Mouse (Mus musculus): ENCODE data around the gene Gm10392.

Gm10392 gene

DNA sequence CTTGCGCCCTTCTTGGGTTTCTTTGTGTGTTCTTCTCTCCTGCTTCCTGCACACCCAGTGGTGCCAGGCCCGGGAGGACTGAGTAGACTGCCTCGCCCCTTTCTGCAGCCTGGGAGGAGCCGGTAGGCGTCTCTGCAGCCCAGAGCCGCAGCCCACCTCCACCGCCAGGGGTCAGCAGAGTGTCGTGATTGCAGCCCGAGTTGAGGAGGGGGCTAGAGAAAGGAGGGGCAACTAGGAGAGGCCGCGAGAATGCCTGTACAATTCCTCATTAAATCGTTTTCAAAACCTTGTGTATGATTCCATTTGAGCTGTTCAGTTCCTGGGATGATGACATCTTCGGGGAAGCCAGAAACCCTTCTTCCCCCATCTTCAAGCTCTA lies 27.9 kb downstream of the Gm10392 start:
- peak; percentile 99 for DNase-seq

DNA sequence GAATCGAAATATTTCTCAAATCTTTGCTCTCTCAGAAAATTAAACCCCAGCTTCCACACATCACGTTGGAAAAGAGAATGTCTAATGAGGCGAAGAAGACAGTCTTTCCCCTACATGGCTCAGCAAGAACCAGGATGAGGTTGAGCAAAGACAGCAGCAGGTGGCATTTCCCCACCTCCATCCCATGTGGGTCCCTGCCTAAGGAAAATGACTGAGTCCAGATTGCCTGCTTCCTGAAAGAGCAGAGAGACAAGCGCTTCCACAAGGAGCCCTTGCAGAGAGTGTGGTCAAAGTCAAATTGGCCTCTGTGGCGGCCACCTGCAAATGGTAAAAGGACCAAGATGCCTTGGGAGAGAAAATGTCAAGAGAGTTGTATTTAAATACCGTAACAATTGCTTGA lies 28.5 kb downstream of the Gm10392 start:
- peak; percentile 88 for DNase-seq

DNA sequence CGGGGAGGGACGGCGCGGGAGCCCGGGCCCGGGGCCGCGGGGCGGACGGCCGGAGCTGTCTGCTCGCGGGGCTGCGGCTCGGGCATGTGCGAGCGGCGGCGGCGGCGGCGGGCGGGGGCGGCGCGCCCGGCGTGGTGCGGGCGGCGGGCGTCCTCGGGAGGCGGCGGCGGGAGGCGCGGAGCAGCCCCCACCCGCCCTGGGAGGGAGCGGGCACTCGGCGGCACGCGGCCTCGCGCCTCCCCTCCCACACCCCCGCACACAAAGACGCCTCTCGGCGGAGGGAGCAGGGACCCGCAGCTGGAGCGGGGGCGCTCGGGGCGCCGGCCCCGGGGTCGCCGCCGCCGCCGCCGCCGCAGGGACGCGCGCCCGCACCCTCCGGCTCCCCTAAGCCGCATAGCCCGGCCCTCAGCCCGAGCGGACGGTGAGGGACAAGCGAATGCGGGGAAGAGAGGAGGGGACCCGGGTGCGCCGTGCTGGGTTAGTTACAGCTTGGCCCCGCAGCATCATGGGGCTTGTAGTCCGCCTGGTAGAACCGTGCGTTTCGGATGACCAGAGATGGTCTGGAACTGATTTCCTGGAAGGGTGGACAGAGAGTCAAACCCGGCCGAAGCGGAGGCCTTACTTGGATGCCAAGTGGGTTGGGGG lies 29.3 kb downstream of the Gm10392 start, which contains the start of gene Ankrd13b:
Gene Ankrd13b, minus strand, starts transcription at position 88 of the 645 bp plus-strand sequence.
- DNase-seq = peak; percentile 98

DNA sequence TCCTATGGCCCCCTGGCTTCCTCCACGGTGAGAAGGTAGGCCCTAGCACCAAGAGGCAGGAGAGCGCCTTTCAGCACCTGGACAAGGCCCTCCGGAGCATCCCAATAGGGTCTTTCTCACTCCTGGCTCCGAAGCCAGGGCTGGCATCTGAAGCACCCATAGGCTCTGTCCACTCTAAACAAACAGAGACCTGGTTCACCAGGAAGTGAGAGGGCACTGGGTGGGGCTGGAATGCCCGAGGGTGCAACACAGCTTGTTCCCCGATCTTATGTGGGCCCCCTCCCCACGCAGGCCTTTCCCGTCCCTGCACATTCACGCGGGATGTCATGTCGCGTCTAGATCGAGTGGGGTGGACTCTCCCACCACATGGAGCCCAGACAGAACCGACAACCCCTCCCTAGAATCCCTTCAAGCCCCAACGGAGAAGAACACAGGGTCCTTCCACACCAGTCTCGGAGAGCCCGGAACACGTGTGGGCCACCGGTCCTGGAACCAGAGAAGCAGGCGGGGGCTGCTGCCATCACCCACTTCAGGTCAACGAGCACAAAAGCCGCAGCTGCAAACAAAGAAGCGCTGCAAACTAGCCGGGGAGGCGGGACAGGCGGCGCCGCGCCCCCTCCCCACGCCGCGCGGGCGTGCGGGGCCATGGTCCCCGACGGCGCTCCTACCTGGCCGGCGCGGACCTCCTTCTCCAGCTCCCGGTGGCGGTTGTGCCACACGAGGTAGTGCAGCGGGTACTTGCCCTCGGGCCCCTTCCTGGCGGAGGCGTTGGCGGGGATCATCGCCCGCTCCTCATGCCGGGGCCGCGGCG lies 30.0 kb downstream of the Gm10392 start:
- DNase-seq = peak; percentile 96

DNA sequence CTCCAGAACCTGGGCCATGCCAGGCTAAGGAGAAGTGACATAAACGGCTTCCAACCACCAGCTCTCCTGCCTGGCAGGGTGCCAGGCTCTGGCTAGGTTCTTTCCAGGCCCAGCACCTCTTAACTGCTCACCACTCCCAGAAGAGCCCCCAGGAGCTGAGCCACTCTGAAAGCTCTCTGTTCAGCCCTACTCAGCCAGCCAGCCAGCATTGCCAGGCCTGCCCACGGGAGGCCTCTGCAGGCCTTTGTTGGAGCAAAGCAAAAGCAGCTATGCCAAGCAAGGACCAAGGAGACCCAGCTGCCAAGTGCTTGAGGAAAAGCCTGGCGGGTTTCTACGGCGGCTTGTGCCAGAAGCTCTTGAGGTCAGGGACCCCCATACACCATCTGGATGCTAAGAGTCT lies 32.2 kb downstream of the Gm10392 start:
- DNase-seq = peak; percentile 89

DNA sequence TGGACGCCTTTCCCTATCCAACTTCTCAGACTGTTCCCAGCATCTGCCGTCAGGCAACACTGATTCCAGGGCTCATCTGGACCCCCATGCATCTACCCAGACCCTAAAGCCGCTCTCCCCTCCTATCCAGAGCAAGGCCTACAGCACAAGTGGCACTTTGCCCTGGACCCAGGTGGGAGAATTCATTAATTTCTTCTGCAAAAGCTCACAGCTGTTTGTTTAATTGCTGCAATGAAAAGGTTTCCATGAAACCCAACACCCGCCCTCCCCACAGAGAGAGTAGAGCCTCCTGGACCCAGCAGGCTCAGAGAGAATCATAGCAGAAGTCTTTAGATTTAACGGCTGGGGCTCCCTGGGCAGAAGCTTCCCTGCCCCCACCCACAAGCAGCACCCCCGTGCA lies 33.8 kb downstream of the Gm10392 start:
- no peak for DNase-seq

DNA sequence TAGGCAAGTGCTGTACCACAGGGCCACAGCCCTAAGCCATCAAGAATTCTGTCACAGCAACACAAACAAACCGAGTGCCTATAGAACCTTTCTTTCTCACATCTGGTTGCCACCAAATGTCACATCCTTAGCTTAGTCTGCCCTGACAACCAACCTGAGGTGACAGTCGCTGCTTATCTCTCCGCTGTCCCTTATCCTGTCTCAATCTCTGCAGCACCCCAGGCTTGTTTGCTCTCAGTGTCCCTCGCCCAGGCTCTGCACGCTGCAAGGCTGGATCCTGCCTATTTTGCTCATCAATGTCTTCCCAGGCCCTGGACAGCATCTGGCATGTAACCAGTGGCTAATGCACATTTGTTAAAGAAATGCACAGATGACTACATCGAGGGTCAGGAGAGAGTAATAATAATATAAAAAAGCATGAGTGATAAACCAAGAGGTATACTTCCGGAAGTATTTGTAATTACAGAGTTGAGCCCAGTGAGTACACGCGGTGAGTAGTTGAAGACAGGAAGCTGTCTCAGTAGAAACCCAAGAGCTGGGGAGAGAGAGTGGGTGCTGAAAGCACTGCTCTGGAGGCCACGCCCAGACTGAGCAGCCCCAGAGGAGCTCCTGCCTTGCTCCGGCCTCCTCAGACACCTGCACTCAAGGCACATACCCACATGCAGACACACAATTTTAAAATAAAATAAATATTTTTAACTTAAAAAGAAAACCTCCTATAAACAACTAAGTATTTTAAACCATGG lies 35.3 kb downstream of the Gm10392 start:
- peak; percentile 83 for DNase-seq

DNA sequence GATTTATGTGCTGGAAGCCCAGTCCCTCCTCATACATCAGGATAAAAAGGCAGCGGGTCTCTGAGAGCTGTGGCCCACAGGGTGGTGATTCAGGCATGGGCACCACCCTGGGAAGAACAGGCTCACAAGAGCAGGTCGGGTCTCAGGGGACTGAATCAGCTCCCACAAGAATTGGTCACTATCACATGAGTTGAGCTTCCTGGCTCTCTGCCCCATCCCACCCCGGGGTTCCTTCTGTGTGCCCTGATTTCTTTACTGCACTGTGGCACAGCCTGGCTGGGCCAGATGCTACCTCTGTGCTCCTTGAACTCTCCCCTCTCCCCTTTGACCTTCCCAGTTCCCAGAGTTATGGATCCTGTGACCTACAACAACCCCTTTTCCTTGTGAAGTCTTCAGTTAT lies 36.0 kb downstream of the Gm10392 start:
- DNase-seq = peak; percentile 90

DNA sequence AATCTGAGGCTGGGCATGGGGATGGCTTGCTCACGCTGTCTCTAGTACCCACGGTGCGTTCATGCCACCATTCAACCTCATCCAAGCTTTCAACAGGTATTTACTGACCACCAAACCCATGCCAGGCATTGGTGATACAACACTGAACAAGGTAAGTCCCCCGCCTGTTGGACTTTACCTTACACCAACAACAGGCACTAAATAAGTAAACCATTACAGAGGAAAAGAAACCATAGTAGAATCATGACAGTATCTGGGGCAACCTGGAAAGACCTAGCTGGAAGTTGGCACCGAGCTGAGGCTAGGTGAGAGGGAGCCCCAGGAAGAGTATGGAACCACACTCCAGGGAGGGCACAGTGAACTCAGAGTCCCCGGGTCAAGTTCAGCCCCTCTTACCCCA lies 42.1 kb downstream of the Gm10392 start:
- DNase-seq = no peak

DNA sequence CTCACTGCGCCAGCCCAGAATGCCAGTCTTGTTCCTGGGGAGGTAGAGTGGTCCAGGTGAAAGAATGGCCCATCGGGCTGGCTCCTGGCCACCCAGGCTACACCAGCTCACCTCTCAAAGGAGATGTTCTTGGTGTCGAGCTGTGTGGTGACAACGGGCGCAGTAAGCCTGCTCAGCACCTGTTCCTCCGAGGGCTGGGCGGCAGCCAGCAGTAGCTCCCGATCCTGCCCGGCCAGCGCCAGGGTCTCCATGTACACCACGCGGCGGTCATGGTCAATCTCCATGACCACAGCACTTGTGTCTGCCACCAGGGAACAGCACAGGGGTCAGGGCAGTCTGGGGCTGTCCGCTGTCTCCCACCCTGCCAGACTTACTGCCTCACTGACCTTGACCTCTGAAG lies 42.8 kb downstream of the Gm10392 start:
- no peak for DNase-seq

DNA sequence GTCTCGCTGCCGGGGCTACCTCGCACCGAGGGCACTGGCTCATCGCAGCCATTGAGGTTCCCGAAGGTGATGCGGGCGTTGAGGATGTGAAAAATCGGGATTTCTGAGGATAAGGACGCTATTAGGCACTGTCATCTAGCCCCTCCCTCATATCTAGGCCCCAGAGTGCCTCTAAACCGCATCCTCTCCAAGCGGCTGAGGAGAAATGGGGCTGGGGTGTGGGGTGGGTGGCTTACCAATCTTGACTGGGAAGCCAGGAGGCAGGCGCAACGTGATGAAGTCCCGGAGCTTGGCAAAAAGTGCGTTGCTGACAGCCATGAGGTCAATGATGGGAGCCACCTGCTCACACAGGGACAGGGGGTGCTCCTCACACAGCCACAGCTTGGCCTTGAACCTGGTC lies 46.2 kb downstream of the Gm10392 start:
- DNase-seq = peak; percentile 91

DNA sequence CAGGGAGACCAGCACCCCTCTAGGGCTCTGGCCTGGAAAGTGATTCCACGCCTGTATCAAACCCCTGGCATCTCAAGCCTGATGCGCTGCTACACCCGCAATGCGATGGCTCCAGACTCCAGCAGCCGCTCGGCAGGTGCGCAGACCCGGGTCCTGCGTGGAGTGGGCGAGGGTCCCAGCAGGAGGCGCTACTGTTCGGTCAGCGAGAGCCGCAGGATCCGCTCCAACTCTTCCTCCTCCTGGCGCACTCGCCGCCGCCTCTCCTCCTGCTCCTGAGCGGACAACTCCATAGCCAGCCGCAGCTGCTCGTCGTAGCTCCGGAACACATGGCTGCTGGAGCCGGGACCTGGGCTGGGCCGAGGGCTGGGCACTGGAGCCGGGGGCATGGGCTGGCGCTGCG lies 47.6 kb downstream of the Gm10392 start:
- DNase-seq = peak; percentile 90

DNA sequence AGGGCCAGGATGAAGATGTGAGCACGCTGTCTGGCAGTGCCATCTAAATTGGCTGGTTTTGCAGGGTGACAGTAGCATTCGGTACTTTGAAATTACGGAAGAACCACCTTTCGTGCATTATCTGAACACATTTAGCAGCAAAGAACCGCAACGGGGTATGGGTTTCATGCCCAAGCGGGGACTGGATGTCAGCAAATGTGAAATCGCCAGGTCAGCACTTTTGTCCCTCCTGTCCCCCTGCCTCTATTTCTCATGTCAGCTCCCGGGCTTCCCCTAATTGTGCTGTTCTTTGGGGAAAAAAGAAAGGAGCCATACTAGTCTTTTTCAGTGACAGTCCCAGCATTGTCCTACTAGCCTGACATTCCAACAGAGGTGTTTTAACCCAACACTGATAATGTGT lies 50.6 kb downstream of the Gm10392 start:
- DNase-seq = no peak

DNA sequence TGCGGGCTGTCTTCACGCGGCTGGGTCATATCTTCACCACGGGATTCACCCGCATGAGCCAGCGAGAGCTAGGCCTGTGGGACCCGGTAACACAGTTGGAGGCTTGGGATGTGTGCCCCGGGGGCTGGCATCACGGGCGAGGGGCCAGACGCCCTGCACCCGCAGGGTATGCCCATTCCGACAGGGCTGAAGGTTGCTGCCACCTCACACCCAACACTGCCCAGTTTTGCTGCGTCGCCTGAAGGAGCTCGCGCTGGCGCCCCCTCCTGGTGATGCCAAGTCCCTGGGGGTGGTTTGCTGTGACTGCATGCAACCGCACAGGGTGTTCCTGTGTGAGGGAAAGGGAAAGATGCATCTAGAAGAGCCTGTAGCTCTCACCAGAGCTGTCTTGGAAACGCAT lies 51.2 kb downstream of the Gm10392 start:
- peak; percentile 97 for DNase-seq

DNA sequence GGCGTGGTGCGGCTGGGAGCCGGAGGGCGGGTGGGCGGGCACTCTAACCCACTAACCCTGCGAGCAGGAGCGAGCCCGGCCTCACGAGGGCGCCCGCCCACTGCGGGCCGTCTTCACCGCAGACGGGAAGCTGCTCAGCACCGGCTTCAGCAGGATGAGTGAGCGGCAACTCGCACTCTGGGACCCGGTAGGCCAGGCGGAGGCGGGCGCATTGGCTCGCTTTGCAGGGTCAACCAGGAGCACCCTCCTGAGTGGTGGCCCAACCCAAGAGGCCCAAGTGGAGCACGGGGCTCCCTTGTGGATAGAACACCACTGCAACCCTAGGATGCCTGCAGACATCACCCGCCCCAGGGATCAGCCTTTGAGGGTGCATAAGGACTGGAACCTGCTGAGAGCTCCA lies 51.8 kb downstream of the Gm10392 start:
- DNase-seq = peak; percentile 98

Data from heart, adult 11 months (tissue).